In the genomic region with DNA sequence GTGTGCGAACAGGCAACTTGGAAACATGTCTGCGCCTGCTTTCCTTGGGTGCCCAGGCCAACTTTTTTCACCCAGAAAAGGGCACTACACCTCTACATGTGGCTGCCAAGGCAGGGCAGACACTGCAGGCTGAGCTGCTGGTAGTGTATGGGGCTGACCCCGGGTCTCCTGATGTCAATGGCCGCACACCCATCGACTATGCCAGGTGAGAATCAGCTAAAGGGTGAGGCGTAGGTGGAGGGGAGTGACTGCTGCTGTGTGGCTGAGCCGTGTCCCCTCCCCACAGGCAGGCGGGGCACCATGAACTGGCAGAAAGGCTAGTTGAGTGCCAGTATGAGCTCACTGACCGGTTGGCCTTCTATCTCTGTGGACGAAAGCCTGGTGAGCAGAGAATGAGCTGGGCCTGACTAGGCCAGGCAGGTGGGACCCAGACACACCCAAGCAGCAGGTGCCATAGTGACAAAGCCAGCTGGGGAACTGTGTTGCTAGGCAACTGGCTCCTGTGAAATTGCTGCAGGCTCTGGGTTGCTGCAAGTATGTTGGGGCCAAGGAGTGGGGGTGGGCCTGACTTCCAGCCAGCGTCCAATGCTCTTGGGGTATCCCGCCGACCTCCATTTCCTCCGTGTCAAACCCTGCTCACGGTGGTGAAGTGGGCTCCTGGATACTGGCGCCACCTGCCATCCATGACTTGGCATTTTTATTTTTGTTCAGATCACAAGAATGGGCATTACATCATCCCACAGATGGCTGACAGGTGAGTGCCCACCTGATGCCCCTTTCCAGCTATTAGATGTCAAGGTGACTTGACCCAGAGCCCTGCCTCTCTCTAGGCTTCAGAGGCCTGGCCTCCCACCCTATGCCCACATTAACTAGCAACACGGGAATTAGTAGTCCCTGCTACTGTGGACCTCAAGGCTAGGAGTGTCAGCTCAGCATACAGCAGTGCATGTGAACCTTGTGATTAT, we compare ENCODE assay signal across 9 mouse cellular contexts. TPM values are rescaled to one million over a fixed set of nuclear protein-coding genes. Genes with fewer than 3 reads are reported as not detected.
A peak's percentile ranks its signal among the peaks of the same experiment; 100 is the strongest.
DNase-seq lines count a peak whose midpoint lies in the region; ATAC-seq and TF ChIP-seq lines count a peak whose summit lies in the region.
"Had no signal": no experiment of that assay in that cellular context is flagged by ENCODE, and none has a peak within 500 bp of the region (broad histone marks: within the 10 kb centered on the region; RNA-seq: fewer than 3 reads in every experiment).

No protein-coding gene starts in this region.

- peaks cover 38% of the 10 kb centered on the region for H3K4me1 ChIP-seq in forebrain, embryonic 12.5 days

- DNase-seq in gastrocnemius, adult 2 months, result no peak
- DNase-seq in gastrocnemius, postnatal 4 days (ENCODE audit: low spot score in 2 of 2), result no peak
- peak; percentile 57 to 66 for DNase-seq in left cerebral cortex, postnatal 36 days (ENCODE audit: low spot score in 2 of 2)
- no peak for DNase-seq in left cerebral cortex, postnatal 10 days (ENCODE audit: extremely low spot score in 1 of 2, low spot score in 2 of 2)
- DNase-seq in ES-CJ7 (ENCODE audit: low read depth, low spot score), result peak; percentile 67
- DNase-seq in urinary bladder, postnatal 36 days (ENCODE audit: low spot score in 2 of 2), result no peak
- no peak for DNase-seq in spleen, postnatal 4 days (ENCODE audit: low spot score in 2 of 2)

- H3K27me3 ChIP-seq in forebrain, embryonic 12.5 days, result no peaks in the 10 kb centered on the region
- H3K27me3 ChIP-seq: hindbrain, embryonic 15.5 days had no signal

- intact Hi-C loops in gastrocnemius, adult 2 months (cut with DNase I), result loop anchor here (5.0 to 10.0 kb wide), 2 partner anchors 33 to 396 kb away; no protein-coding TSS in a partner anchor
- intact Hi-C loops in left cerebral cortex, postnatal 36 days (cut with DNase I), result loop anchor here (10.0 kb wide), 1 partner anchor 304 kb away; no protein-coding TSS in a partner anchor
- intact Hi-C loops in left cerebral cortex, postnatal 10 days (cut with DNase I), result no loop called here

- no peak for TF ChIP-seq CTCF in gastrocnemius, adult 2 months (IDR thresholded peaks at IDR 0.05)

- H3K9ac ChIP-seq in forebrain, embryonic 12.5 days, result no peak overlapping the region
- H3K9ac ChIP-seq: hindbrain, embryonic 15.5 days had no signal

- peak overlapping the region; percentile 46; the same call in 1 of the 2 replicates for H3K27ac ChIP-seq in gastrocnemius, adult 2 months
- 0 out of 2 replicates have a peak overlapping the region, but pooled peaks have one; percentile 19 for H3K27ac ChIP-seq in forebrain, embryonic 12.5 days
- H3K27ac ChIP-seq: hindbrain, embryonic 15.5 days had no signal

- H3K9me3 ChIP-seq in forebrain, embryonic 12.5 days, result no peaks in the 10 kb centered on the region
- H3K9me3 ChIP-seq: hindbrain, embryonic 15.5 days had no signal

- 83% methylated on average over 17 of the region's 17 CpGs for WGBS in forebrain, embryonic 12.5 days

- H3K4me3 ChIP-seq in gastrocnemius, adult 2 months, result no peak overlapping the region
- no peak overlapping the region for H3K4me3 ChIP-seq in forebrain, embryonic 12.5 days (replicated peaks)
- H3K4me3 ChIP-seq: hindbrain, embryonic 15.5 days had no signal

- no peak overlapping the region for H3K4me2 ChIP-seq in forebrain, embryonic 12.5 days
- H3K4me2 ChIP-seq: hindbrain, embryonic 15.5 days had no signal

- 0 out of 2 replicates have a peak, but pooled peaks have one; percentile 37 for ATAC-seq in forebrain, embryonic 12.5 days (ENCODE audit: low FRiP score)

- H3K36me3 ChIP-seq in forebrain, embryonic 12.5 days (replicated peaks), result peaks cover 63% of the 10 kb centered on the region

RNA-seq across cellular contexts. Expression of a gene that starts 7.3 kb away (rescaled TPM):
- total RNA-seq in gastrocnemius, adult 2 months (2021), result 10 to 100 TPM; 25.9 to 33.3 TPM
- total RNA-seq in gastrocnemius, postnatal 4 days (2021), result 10 to 100 TPM; 48.5 to 52.9 TPM
- 100 to 1,000 TPM; 277 to 296 TPM for total RNA-seq in left cerebral cortex, postnatal 36 days (2021)
- total RNA-seq in left cerebral cortex, postnatal 10 days (2021), result 100 to 1,000 TPM; 138 to 142 TPM
- polyA plus RNA-seq in forebrain, embryonic 12.5 days (2016; fragmentation: Nextera tagmentation; extraction: Ambion mirVana), result 14.6 and 14.8 TPM in 2 replicates

RNA-seq across cellular contexts. Expression of a gene that starts 11.2 kb away (rescaled TPM):
- 10 to 100 TPM in 1 of 2 experiments, 1 to 10 TPM in 1; 9.5 to 10.8 TPM for total RNA-seq in gastrocnemius, adult 2 months (2021)
- total RNA-seq in gastrocnemius, postnatal 4 days (2021), result 10 to 100 TPM; 13.0 to 13.8 TPM
- 10 to 100 TPM; 84.9 to 99.0 TPM for total RNA-seq in left cerebral cortex, postnatal 36 days (2021)
- total RNA-seq in left cerebral cortex, postnatal 10 days (2021), result 100 to 1,000 TPM; 149 to 152 TPM
- polyA plus RNA-seq in forebrain, embryonic 12.5 days (2016; fragmentation: Nextera tagmentation; extraction: Ambion mirVana), result 23.0 and 25.1 TPM in 2 replicates

RNA-seq across cellular contexts. Expression of a gene that starts 14.3 kb away (rescaled TPM):
- total RNA-seq in gastrocnemius, adult 2 months (2021), result under 1 TPM; 0.18 to 0.50 TPM
- 1 to 10 TPM; 1.2 to 2.5 TPM for total RNA-seq in gastrocnemius, postnatal 4 days (2021)
- 1 to 10 TPM; 1.2 to 1.3 TPM for total RNA-seq in left cerebral cortex, postnatal 36 days (2021)
- 1 to 10 TPM in 1 of 2 experiments, under 1 TPM in 1; 0.85 to 1.7 TPM for total RNA-seq in left cerebral cortex, postnatal 10 days (2021)
- polyA plus RNA-seq in forebrain, embryonic 12.5 days (2016; fragmentation: Nextera tagmentation; extraction: Ambion mirVana), result 3.8 and 4.8 TPM in 2 replicates

RNA-seq across cellular contexts. Expression of a gene that starts 15.1 kb away (rescaled TPM):
- total RNA-seq in gastrocnemius, adult 2 months (2021), result 1 to 10 TPM; 2.3 to 5.0 TPM
- 10 to 100 TPM; 14.8 to 15.0 TPM for total RNA-seq in gastrocnemius, postnatal 4 days (2021)
- total RNA-seq in left cerebral cortex, postnatal 36 days (2021), result 1 to 10 TPM; 3.9 to 4.6 TPM
- 1 to 10 TPM; 3.3 to 3.8 TPM for total RNA-seq in left cerebral cortex, postnatal 10 days (2021)
- 30.7 and 31.7 TPM in 2 replicates for polyA plus RNA-seq in forebrain, embryonic 12.5 days (2016; fragmentation: Nextera tagmentation; extraction: Ambion mirVana)

RNA-seq across cellular contexts. Expression of a gene that starts 18.4 kb away (rescaled TPM):
- total RNA-seq in gastrocnemius, adult 2 months (2021), result not detected
- not detected for total RNA-seq in gastrocnemius, postnatal 4 days (2021)
- total RNA-seq in left cerebral cortex, postnatal 36 days (2021), result not detected
- not detected for total RNA-seq in left cerebral cortex, postnatal 10 days (2021)
- polyA plus RNA-seq in forebrain, embryonic 12.5 days (2016; fragmentation: Nextera tagmentation; extraction: Ambion mirVana), result 0.17 TPM in 1 of 2 replicates, not detected in the other

Comparison
In these comparisons a context has a peak if more than half of its experiments do, and no peak if none do; other contexts are left out.
1. DNase-seq: peak in left cerebral cortex, postnatal 36 days (2 of 2) and ES-CJ7 (single experiment); none in gastrocnemius, adult 2 months (single experiment), gastrocnemius, postnatal 4 days (0 of 2), left cerebral cortex, postnatal 10 days (0 of 2), urinary bladder, postnatal 36 days (0 of 2) and spleen, postnatal 4 days (0 of 2).
2. RNA of a gene that starts 11.2 kb away (total RNA-seq): 149 to 152 TPM in left cerebral cortex, postnatal 10 days and 84.9 to 99.0 TPM in left cerebral cortex, postnatal 36 days; 13.0 to 13.8 TPM in gastrocnemius, postnatal 4 days and 9.5 to 10.8 TPM in gastrocnemius, adult 2 months; every median in the first group is over 4 times any median in the second.